27 mouse cellular contexts compared by ENCODE assay signal in genomic region chr2:115969201-115969600, GRCm38 (mm10).
"Had no signal": no experiment of that assay in that cellular context is flagged by ENCODE, and none has a peak within 500 bp of the region (broad histone marks: within the 10 kb centered on the region; RNA-seq: fewer than 3 reads in every experiment).

No protein-coding gene starts in this region.

- H3K36me3 ChIP-seq: hindbrain, embryonic 12.5 days; intestine, embryonic 15.5 days; limb, embryonic 13.5 days; limb, embryonic 15.5 days; liver, embryonic 12.5 days had no signal

- H3K4me2 ChIP-seq: heart, embryonic 12.5 days; hindbrain, embryonic 12.5 days; hindbrain, embryonic 14.5 days; intestine, embryonic 15.5 days; kidney, embryonic 15.5 days; limb, embryonic 13.5 days; limb, embryonic 15.5 days; liver, embryonic 12.5 days had no signal

- H3K27ac ChIP-seq: gastrocnemius, adult 2 months; heart, adult 2 months; hindbrain, embryonic 10.5 days; hindbrain, embryonic 12.5 days; intestine, embryonic 15.5 days; kidney, embryonic 15.5 days; kidney, postnatal 0 days; layer of hippocampus, adult 2 months; left cerebral cortex, adult 2 months; limb, embryonic 13.5 days; limb, embryonic 15.5 days; liver, embryonic 12.5 days; liver, embryonic 14.5 days had no signal

- H3K9ac ChIP-seq: heart, embryonic 12.5 days; hindbrain, embryonic 12.5 days; hindbrain, embryonic 14.5 days; intestine, embryonic 15.5 days; kidney, embryonic 15.5 days; limb, embryonic 13.5 days; limb, embryonic 15.5 days; liver, embryonic 12.5 days; liver, embryonic 14.5 days had no signal

- H3K4me1 ChIP-seq: intestine, embryonic 15.5 days; limb, embryonic 13.5 days; liver, embryonic 12.5 days had no signal

- H3K9me3 ChIP-seq: heart, embryonic 12.5 days; hindbrain, embryonic 10.5 days; hindbrain, embryonic 12.5 days; intestine, embryonic 15.5 days; kidney, embryonic 15.5 days; limb, embryonic 13.5 days; limb, embryonic 15.5 days; liver, embryonic 12.5 days had no signal

- H3K27me3 ChIP-seq: heart, embryonic 12.5 days; hindbrain, embryonic 12.5 days; intestine, embryonic 15.5 days; kidney, embryonic 15.5 days; limb, embryonic 15.5 days; liver, embryonic 12.5 days had no signal

- ATAC-seq: hindbrain, embryonic 16.5 days; inflammation-experienced regulatory T-cells, adult 6 months; intestine, embryonic 15.5 days; intestine, postnatal 0 days; liver, embryonic 12.5 days had no signal

- H3K4me3 ChIP-seq: gastrocnemius, adult 2 months; heart, adult 2 months; heart, embryonic 12.5 days; hindbrain, embryonic 10.5 days; hindbrain, embryonic 12.5 days; intestine, embryonic 15.5 days; kidney, embryonic 15.5 days; layer of hippocampus, adult 2 months; left cerebral cortex, adult 2 months; limb, embryonic 13.5 days; limb, embryonic 15.5 days; liver, embryonic 12.5 days had no signal

- DNase-seq: gastrocnemius, adult 2 months; gastrocnemius, postnatal 10 days; gastrocnemius, postnatal 25 days; heart, adult 2 months; heart, postnatal 10 days; heart, postnatal 4 days; kidney, adult 18-20 months; kidney, adult 9 months; kidney, postnatal 25 days; kidney, postnatal 4 days; left cerebral cortex, postnatal 4 days had no signal
